Mouse (Mus musculus) urinary bladder, postnatal 14 days (tissue): Measurements from ENCODE around the gene Slc38a1.
"Not testable (repeated sequence)": the region's sequence is repeated elsewhere in the genome, so short reads cannot be mapped to it uniquely, and the experiment has no call there.

Source experiments
- DNase-seq: peaks from one replicate; pipeline ENCODE4 v3.0.0; 2021; ENCODE audit warnings: low spot score

The Slc38a1 gene

DNA sequence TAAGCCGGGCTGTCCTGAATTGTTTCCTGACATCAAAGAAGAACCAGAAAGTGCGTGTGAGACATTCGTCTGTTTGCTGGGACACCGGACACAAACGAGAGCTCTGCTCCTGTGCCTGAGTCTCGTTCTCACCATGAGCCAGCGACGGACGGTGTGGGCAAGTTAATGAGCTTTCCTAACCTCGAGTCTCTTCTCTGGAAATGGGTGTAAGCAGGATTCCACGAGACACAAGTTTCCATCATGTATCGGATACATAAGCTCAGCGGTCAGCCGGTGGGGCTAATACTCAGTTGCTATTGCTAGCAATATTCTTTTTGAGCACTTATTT, 15.5 kb upstream of the Slc38a1 start:
- DNase-seq, result no peak

GRCm38 (mm10) chr15:96657576-96658274, 15.0 kb upstream of the Slc38a1 start:
- DNase-seq, result no peak

DNA sequence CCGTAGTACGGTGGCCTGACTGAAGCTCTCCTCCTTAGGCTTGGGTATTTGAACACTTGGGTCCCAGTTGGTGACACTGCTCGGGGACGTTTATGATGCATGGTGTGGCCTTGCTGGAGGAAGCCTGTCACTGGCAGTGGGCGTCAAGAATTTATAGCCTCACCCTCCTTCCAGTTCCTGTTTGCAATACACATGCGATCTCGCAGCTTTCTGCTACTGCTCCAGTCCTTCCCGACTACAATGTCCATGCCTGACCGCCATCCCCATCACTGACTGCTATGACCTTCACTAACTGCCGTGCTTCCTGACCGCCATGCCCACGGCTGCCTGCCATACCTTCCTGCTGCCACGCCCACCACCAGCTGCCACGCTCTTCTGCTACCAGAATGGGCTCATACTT, 12.8 kb upstream of the Slc38a1 start:
- no peak for DNase-seq

GRCm38 (mm10) chr15:96654714-96655113, 12.0 kb upstream of the Slc38a1 start:
- DNase-seq, result no peak

DNA sequence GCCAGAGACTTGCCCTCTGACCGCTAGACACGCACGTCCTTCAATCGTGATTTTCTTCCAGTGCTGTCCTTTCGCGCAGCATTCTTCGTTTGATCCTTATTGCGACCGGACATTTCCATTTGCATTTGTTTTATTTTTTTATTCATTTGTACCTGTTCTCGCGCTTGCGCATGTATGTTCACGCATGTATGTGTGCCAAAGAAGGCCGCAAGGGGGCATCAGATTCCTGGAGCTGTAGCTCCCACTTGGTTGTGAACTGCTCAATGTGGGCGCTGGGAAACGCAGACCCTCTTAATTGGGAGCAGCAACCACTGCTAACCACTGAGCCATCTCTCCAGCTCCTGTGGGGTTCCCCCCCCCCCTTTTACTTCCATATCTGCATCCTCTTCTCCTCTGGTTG, 10.3 kb upstream of the Slc38a1 start:
- no peak for DNase-seq

- DNase-seq, result no peak
Observed at GRCm38 (mm10) chr15:96652531-96652930, 9.8 kb upstream of the Slc38a1 start.

GRCm38 (mm10) chr15:96647376-96647775, 4.7 kb upstream of the Slc38a1 start:
- DNase-seq, result no peak

- no peak for DNase-seq
Observed at GRCm38 (mm10) chr15:96641821-96642435, 785 bp downstream of the Slc38a1 start.

DNA sequence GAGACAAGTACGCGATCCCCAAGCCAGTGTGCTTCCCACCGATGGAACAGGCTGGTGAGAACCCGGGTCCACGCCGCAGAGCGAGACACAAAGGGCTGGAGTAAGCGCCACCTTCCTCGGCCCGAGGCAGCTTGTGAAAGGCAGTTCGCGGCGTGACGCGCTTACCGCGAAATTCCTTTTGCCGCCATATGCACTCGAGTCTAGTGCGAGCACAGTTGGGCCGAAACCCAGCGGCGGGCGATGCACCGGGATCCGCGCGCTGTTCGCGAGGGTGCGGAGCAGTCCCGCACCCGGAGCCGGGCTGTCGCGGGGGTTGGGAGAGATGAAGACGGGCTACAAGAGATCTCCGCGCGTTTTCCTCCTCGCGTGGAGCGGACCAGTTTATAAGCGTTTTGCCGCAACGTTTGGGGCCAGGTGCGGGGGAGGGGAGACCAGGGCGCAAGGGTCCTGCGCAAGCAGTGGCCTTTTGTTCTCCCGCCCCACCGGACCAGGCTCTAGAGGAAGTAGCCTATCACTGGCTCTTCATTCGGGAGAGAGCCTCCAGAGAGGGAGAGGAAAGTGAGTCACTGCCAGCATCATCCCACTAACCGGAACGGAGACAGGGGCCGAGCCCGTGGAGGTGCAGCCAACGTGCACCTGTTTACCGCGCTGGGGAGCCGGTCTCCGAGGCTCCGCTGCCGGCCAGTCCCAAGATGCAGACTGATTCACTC, 1.4 kb downstream of the Slc38a1 start:
- peak; percentile 51 for DNase-seq

GRCm38 (mm10) chr15:96640291-96640985, 2.3 kb downstream of the Slc38a1 start:
- DNase-seq, result no peak

DNA sequence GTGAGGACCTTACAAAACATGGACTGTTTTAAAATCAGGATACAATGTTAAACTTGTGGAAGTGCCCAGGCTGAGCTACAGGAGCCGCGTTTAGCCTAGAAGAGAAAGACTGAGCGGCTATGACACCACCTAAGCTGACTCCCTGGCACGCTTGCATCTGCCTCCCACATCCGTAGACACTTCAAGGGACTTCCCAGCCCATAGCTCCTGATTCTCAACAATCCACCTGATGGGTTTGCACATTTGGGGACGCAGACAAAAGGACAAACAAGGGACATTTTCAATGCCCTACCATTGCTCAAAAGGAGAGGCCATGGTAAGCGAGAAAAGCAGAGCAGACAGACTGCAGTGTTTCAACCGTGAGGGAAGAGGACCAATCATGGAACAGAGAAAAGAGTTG, 3.1 kb downstream of the Slc38a1 start:
- no peak for DNase-seq

DNA sequence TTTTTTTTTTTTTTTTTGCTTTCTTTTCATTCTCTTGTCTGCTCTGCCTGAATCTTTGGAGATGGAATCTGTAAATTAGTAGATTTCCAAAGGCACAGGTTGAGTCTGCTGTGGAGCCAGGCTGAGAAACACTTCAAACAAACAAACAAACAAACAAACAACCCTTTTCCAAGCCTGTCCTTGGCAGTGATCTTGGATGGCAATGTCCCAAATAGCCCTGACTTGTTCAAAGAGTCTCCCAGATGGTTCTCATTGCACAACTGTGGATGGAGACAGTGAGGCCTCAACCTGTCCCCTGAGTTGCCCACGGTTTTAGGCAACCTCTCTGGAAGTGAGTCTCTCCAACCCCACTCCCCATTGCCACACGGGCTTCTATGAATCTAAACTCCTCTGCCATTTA, 4.1 kb downstream of the Slc38a1 start:
- DNase-seq, result no peak

DNA sequence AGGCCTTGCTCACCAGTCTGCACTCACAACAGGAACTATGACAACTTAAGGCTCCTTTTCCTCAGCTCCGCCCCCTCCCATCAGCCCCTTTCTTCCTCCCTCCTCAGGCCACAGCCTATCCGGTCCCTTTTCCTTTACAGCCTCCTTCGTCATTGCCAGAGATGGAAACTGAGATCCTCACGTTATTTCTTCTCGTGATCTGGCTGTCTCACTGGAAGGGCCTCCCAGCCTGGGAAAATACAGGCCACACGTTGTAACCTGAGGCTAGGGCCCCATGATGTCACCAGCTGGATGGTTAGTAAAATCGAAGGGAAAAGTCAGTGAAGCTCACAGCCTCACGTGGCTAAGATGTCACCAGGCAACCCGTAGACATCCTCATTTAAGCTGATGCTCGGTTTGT, 4.5 kb downstream of the Slc38a1 start:
- no peak for DNase-seq

DNA sequence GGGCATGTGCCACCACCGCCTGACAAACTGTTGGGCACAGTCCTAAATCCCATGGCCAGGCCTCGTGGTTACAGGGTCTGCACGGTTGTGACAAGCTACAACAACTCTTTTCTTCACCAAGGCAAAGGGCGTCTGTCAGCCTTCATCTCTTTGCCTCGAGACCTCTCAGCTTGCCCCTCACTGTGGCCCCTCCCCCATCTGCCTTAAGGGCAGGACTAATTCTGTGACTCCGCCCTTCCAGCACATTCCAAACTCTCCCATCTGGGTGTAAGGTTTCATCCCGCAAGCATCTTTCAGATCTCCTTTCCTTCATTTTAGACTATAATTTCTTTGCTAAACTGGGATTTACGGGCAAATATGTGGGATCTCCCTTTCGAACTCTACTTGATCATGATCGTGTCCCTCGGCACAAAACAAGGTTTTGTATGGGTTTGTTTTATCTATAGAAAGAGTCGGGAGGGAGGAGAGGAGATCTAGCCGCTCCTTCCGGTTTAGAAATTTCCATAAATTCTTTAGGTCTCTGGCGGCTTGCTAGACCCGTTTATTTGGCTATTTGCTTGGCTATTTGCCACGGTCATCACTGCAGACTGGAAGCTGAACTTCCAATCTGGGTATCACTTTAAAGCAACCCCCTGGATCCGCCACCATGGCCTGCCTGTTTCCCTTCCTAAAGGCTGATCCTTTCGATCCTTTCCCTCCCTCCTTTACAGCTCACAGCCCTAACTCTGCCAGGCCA, 7.9 kb downstream of the Slc38a1 start:
- peak; percentile 41 for DNase-seq

DNA sequence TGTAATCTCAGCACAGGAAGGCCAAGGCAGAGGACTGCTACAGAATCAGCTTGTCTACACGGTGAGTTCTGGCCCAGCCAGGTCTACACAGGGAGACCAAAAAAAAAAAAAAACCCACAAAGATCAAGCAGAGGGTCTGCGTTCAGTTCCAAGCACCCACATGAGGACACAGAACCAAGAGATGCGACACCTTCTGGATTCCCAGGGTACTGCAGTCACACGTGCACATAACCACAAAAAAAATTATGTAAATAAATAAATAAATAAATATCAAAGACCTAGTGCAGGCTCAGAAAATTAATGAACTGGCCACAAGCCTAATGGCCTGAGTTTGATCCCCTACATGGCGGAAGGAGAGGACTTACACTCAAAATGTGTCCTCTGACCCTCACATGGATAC, 10.5 kb downstream of the Slc38a1 start:
- DNase-seq, result no peak

DNA sequence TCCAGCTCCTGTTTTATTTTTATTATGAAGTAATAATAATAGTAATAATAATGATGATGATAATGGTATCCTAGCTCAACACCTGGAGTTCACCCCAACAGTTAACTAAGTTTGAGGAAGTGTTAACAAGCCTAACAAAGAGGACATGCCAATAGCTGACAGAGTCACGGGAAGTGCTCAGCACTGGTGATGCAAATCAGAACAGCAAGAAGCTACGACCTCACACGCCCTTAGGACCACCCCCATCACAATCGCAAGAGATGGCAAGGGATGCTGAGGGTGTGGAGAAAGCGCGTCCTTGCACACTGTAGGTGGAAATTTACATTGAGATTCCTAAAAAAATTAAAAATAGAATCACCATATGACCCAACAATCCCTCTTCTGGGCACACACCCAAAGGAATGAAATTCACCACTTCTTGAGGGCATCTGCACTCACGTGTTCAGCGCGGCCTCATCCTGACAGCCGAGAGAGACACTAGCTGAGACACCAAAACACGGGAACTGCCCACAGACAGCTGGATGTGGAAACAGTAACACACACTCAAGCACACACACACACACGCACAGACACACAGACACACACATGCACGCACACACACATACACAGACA, 11.5 kb downstream of the Slc38a1 start:
- DNase-seq, result no peak

DNA sequence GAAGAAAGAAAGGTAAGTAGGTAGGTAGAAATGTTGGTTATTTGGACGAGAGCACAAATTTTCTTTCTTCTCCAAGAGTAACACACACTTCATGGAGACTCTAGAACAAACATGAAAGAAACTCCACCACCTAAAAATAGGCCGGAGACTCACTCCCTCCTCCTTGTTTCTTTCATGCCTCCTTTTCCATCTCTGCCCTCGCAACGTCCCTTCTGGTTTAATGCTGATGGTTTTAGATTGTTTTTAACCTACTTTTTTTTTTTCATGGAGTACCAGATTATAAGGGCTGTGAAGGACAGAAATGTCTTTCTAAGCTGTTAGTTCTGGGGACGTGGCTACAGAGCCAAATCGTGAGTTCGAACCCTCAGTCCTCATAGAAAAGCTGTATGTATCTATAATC, 14.5 kb downstream of the Slc38a1 start:
- no peak for DNase-seq

DNA sequence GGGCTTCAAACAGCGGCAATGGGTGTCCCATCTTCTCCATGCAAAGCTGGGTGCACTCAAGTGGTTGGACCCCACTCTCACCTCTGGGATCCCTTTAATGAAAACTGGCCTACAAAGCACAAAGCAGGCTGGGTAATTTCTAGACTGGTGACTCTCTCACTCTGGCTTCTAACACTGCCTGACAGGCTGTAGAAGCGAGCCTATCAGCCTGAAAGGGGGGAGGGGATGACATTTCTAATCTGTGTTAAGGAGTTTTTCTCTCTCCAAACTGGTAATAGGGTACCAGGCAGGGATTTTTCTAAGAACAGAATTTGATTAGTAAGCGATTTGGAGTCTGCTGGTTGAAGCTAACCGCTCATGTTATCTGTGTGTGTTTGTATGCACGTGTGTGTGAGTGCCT, 15.8 kb downstream of the Slc38a1 start:
- DNase-seq, result no peak

DNA sequence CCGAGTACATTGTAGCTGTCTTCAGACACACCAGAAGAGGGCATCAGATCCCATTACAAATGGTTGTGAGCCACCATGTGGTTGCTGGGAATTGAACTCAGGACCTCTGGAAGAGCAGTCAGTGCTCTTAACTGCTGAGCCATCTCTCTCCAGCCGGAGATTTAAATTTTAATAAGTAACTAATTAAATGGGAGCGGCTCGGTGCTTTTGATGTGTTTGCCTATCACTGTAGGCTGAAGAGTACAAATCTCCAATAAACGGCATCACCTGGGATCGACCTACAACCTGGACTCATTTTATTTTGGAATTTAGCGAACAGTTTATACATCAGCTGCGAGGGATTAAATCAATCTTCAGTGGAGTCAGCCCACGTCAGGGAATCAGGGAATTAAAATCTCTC, 17.7 kb downstream of the Slc38a1 start:
- not testable (repeated sequence) for DNase-seq

GRCm38 (mm10) chr15:96622376-96622775, 20.3 kb downstream of the Slc38a1 start:
- DNase-seq, result no peak

- DNase-seq, result no peak
Observed at GRCm38 (mm10) chr15:96621686-96622085, 21.0 kb downstream of the Slc38a1 start.

- DNase-seq, result no peak
Observed at GRCm38 (mm10) chr15:96617555-96617954, 25.2 kb downstream of the Slc38a1 start.
